Mouse (Mus musculus): ENCODE measurements around the gene Ctsw. TPM values are rescaled to one million over a fixed set of nuclear protein-coding genes. Genes with fewer than 3 reads are reported as not detected.

Gene Ctsw
- polyA plus RNA-seq, 1 experiment from 2014 or later: 4.9 TPM

GRCm38 (mm10) chr19:5433951-5434350, 34.4 kb downstream of the Ctsw start:
- Histone ChIP-seq H3K4me2 (ENCODE audit: low read length) (peak overlapping the region; percentile 47; the same call in 1 of the 2 replicates), H3K27ac (replicated peaks; ENCODE audit: low read depth, low read length) (no peak overlapping the region), H3K36me3 (ENCODE audit: control insufficient read depth, insufficient read depth, low read length) (peaks cover 6% of the 10 kb centered on the region), H3K27me3 (ENCODE audit: control insufficient read depth, insufficient read depth, low read length) (no peaks in the 10 kb centered on the region), H3K9me3 (ENCODE audit: control insufficient read depth, low read length) (no peaks in the 10 kb centered on the region), H3K4me3 (replicated peaks; ENCODE audit: low read depth, low read length) (no peak overlapping the region), H3K9ac (replicated peaks; ENCODE audit: low read length) (peak overlapping the region; percentile 40; the same call in 1 of the 2 replicates), H3K4me1 (ENCODE audit: control insufficient read depth, insufficient read depth, low read length) (peaks cover 8% of the 10 kb centered on the region; the same call in 1 of the 2 replicates)
- DNase-seq (no peak), ATAC-seq (ENCODE audit: low FRiP score, low TSS enrichment) (no peak)
- 70% methylated on average over 7 of the region's 7 CpGs for WGBS

- WGBS: 12% methylated on average over 16 of the region's 16 CpGs
- Histone ChIP-seq H3K4me2 (ENCODE audit: low read length) (peak overlapping the region; percentile 47), H3K27ac (replicated peaks; ENCODE audit: low read depth, low read length) (no peak overlapping the region), H3K36me3 (ENCODE audit: control insufficient read depth, insufficient read depth, low read length) (peaks cover 8% of the 10 kb centered on the region), H3K27me3 (ENCODE audit: control insufficient read depth, insufficient read depth, low read length) (no peaks in the 10 kb centered on the region), H3K4me1 (ENCODE audit: control insufficient read depth, insufficient read depth, low read length) (peaks cover 8% of the 10 kb centered on the region; the same call in 1 of the 2 replicates), H3K4me3 (replicated peaks; ENCODE audit: low read depth, low read length) (no peak overlapping the region), H3K9me3 (ENCODE audit: control insufficient read depth, low read length) (no peaks in the 10 kb centered on the region), H3K9ac (replicated peaks; ENCODE audit: low read length) (peak overlapping the region; percentile 40; the same call in 1 of the 2 replicates)
- ATAC-seq (ENCODE audit: low FRiP score, low TSS enrichment) (no peak), DNase-seq (peak; percentile 53)
Measured at GRCm38 (mm10) chr19:5432992-5433852, 35.1 kb downstream of the Ctsw start.

- H3K36me3 ChIP-seq (ENCODE audit: control insufficient read depth, insufficient read depth, low read length): peaks cover 12% of the 10 kb centered on the region
- 80% methylated on average over 4 of the region's 4 CpGs for WGBS
- H3K4me3 ChIP-seq (replicated peaks; ENCODE audit: low read depth, low read length): no peak overlapping the region
- DNase-seq (no peak), ATAC-seq (ENCODE audit: low FRiP score, low TSS enrichment) (no peak)
- no peak overlapping the region for H3K4me2 ChIP-seq (ENCODE audit: low read length)
- H3K9ac ChIP-seq (replicated peaks; ENCODE audit: low read length): no peak overlapping the region
- H3K27me3 ChIP-seq (ENCODE audit: control insufficient read depth, insufficient read depth, low read length): no peaks in the 10 kb centered on the region
- H3K4me1 ChIP-seq (ENCODE audit: control insufficient read depth, insufficient read depth, low read length): peaks cover 11% of the 10 kb centered on the region; the same call in 1 of the 2 replicates
- no peak overlapping the region for H3K27ac ChIP-seq (replicated peaks; ENCODE audit: low read depth, low read length)
- H3K9me3 ChIP-seq (ENCODE audit: control insufficient read depth, low read length): no peaks in the 10 kb centered on the region
Measured at GRCm38 (mm10) chr19:5431911-5432464, 36.3 kb downstream of the Ctsw start.

GRCm38 (mm10) chr19:5430408-5430807, 37.9 kb downstream of the Ctsw start:
- DNase-seq: no peak
- WGBS: 79% methylated on average over 1 of the region's 1 CpGs

GRCm38 (mm10) chr19:5429806-5430205, 38.5 kb downstream of the Ctsw start:
- H3K9ac ChIP-seq (replicated peaks; ENCODE audit: low read length): no peak overlapping the region
- ATAC-seq (ENCODE audit: low FRiP score, low TSS enrichment) (no peak), DNase-seq (no peak)
- H3K4me1 ChIP-seq (ENCODE audit: control insufficient read depth, insufficient read depth, low read length): peaks cover 24% of the 10 kb centered on the region
- no peaks in the 10 kb centered on the region for H3K27me3 ChIP-seq (ENCODE audit: control insufficient read depth, insufficient read depth, low read length)
- H3K4me3 ChIP-seq (replicated peaks; ENCODE audit: low read depth, low read length): no peak overlapping the region
- H3K27ac ChIP-seq (replicated peaks; ENCODE audit: low read depth, low read length): no peak overlapping the region
- H3K4me2 ChIP-seq (ENCODE audit: low read length): no peak overlapping the region
- 78% methylated on average over 8 of the region's 8 CpGs for WGBS
- no peaks in the 10 kb centered on the region for H3K9me3 ChIP-seq (ENCODE audit: control insufficient read depth, low read length)
- peaks cover 22% of the 10 kb centered on the region for H3K36me3 ChIP-seq (ENCODE audit: control insufficient read depth, insufficient read depth, low read length)

More at GRCm38 (mm10) chr19:5430408-5430807, 37.9 kb downstream of the Ctsw start:
- ATAC-seq (ENCODE audit: low FRiP score, low TSS enrichment): no peak
- no peak overlapping the region for H3K4me3 ChIP-seq (replicated peaks; ENCODE audit: low read depth, low read length)
- H3K4me1 ChIP-seq (ENCODE audit: control insufficient read depth, insufficient read depth, low read length): peaks cover 24% of the 10 kb centered on the region
- H3K4me2 ChIP-seq (ENCODE audit: low read length): no peak overlapping the region
- no peaks in the 10 kb centered on the region for H3K27me3 ChIP-seq (ENCODE audit: control insufficient read depth, insufficient read depth, low read length)
- no peak overlapping the region for H3K27ac ChIP-seq (replicated peaks; ENCODE audit: low read depth, low read length)
- no peaks in the 10 kb centered on the region for H3K9me3 ChIP-seq (ENCODE audit: control insufficient read depth, low read length)
- H3K9ac ChIP-seq (replicated peaks; ENCODE audit: low read length): no peak overlapping the region
- peaks cover 22% of the 10 kb centered on the region for H3K36me3 ChIP-seq (ENCODE audit: control insufficient read depth, insufficient read depth, low read length)

- DNase-seq: no peak
- no peaks in the 10 kb centered on the region for H3K9me3 ChIP-seq (ENCODE audit: control insufficient read depth, low read length)
- H3K4me1 ChIP-seq (ENCODE audit: control insufficient read depth, insufficient read depth, low read length): peaks cover 24% of the 10 kb centered on the region
- no peaks in the 10 kb centered on the region for H3K27me3 ChIP-seq (ENCODE audit: control insufficient read depth, insufficient read depth, low read length)
- H3K4me3 ChIP-seq (replicated peaks; ENCODE audit: low read depth, low read length): no peak overlapping the region
- H3K9ac ChIP-seq (replicated peaks; ENCODE audit: low read length): 0 out of 2 replicates have a peak overlapping the region, but pooled peaks have one; percentile 14
- ATAC-seq (ENCODE audit: low FRiP score, low TSS enrichment): no peak
- 84% methylated on average over 4 of the region's 4 CpGs for WGBS
- no peak overlapping the region for H3K27ac ChIP-seq (replicated peaks; ENCODE audit: low read depth, low read length)
- no peak overlapping the region for H3K4me2 ChIP-seq (ENCODE audit: low read length)
- H3K36me3 ChIP-seq (ENCODE audit: control insufficient read depth, insufficient read depth, low read length): peaks cover 22% of the 10 kb centered on the region
Measured at GRCm38 (mm10) chr19:5429219-5429618, 39.1 kb downstream of the Ctsw start.

- Histone ChIP-seq H3K27me3 (ENCODE audit: control insufficient read depth, insufficient read depth, low read length) (no peaks in the 10 kb centered on the region), H3K9me3 (ENCODE audit: control insufficient read depth, low read length) (no peaks in the 10 kb centered on the region), H3K9ac (replicated peaks; ENCODE audit: low read length) (no peak overlapping the region), H3K4me2 (ENCODE audit: low read length) (no peak overlapping the region), H3K36me3 (ENCODE audit: control insufficient read depth, insufficient read depth, low read length) (peaks cover 24% of the 10 kb centered on the region), H3K27ac (replicated peaks; ENCODE audit: low read depth, low read length) (no peak overlapping the region), H3K4me1 (ENCODE audit: control insufficient read depth, insufficient read depth, low read length) (peaks cover 26% of the 10 kb centered on the region), H3K4me3 (replicated peaks; ENCODE audit: low read depth, low read length) (no peak overlapping the region)
- WGBS: 88% methylated on average over 2 of the region's 2 CpGs
- no peak for ATAC-seq (ENCODE audit: low FRiP score, low TSS enrichment)
- peak; percentile 60 for DNase-seq
Measured at GRCm38 (mm10) chr19:5428083-5428482, 40.2 kb downstream of the Ctsw start.

- 93% methylated on average over 13 of the region's 13 CpGs for WGBS
- Histone ChIP-seq H3K36me3 (ENCODE audit: control insufficient read depth, insufficient read depth, low read length) (peaks cover 38% of the 10 kb centered on the region), H3K4me2 (ENCODE audit: low read length) (peak overlapping the region; percentile 84; the same call in 1 of the 2 replicates), H3K9me3 (ENCODE audit: control insufficient read depth, low read length) (no peaks in the 10 kb centered on the region), H3K4me3 (replicated peaks; ENCODE audit: low read depth, low read length) (0 out of 2 replicates have a peak overlapping the region, but pooled peaks have one; percentile 81), H3K27me3 (ENCODE audit: control insufficient read depth, insufficient read depth, low read length) (no peaks in the 10 kb centered on the region), H3K27ac (replicated peaks; ENCODE audit: low read depth, low read length) (no peak overlapping the region), H3K9ac (replicated peaks; ENCODE audit: low read length) (no peak overlapping the region), H3K4me1 (ENCODE audit: control insufficient read depth, insufficient read depth, low read length) (peaks cover 29% of the 10 kb centered on the region)
- DNase-seq: no peak
- no peak for ATAC-seq (ENCODE audit: low FRiP score, low TSS enrichment)
Measured at GRCm38 (mm10) chr19:5426640-5427290, 41.5 kb downstream of the Ctsw start.

Measured in midbrain, embryonic 14.5 days (tissue).